Mouse (Mus musculus) gastrocnemius, postnatal 14 days (tissue): ENCODE measurements at regions not wholly inside any gene's neighbourhood (a gene's known extent, or its start where the extent isn't known, plus 50 kb on each side); places are given as distances from the start of the nearest gene placed in this dataset.

Experiments used
- DNase-seq: peaks from one replicate; pipeline ENCODE4 v3.0.0; 2021; ENCODE audit warnings: mixed read lengths
- intact Hi-C: fragments of 180-260 bp; cut with DNase I; formaldehyde crosslinking; loops from one replicate; pipeline ENCODE4 v1.15.1; 2025; ENCODE audit warnings: low total_unique reads

DNA sequence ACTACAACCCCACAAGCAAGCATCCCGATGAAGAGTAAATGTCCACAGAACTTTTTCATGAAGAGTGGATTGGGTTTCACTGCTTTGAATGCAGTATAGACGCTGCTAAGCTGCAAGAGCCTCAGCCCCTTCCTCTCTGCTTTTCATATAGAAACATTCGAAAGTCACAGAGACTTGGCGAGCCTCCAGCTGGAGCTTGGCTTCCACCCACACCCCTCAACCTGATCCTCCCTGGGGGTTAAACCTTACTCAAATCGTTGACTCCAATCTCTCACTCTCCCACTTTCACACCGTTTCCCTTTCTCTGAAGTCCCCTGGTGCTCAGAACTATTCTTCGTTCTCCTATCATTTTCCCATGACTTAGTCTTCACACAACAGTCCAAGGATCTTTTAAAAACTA is 437.0 kb upstream of the Fam160b2 start:
- no peak for DNase-seq
- intact Hi-C loops: no loop called here

GRCm38 (mm10) chr14:71033586-71033985 is 434.0 kb upstream of the Fam160b2 start:
- intact Hi-C loops: no loop called here
- no peak for DNase-seq

DNA sequence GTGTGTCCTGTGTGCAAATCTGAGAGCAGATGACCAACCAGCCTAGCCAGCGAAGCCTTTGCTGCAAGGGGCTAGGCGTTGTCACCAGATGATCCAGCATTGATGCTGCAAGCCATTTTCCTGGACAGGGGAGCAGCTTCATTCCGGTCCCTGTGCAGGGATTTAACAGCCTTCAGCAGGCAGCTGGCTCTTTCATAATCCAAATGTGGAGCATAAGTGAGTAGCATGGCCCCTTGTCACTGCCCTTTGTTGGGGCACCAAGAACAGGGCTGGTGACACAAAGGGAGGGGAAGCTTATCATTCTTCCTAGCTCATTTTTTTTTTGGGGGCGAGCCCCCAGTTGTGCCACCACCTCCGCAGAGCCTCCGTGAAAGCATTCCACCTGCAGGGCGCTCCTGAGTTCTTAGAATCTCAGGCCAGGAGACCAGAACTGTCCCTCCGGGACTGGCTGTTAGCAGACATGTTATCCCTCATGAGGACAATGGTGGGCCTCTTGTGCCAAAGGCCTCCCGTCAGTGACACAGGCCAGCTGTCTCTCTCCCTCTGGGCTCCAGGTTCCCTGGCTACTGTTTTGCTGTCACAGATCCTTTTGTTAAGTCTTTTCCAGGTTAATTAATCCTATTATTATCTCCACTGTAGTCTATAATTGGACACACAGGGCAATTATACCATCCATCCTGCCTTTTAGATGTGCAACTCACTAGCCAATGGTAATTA is 430.7 kb upstream of the Fam160b2 start:
- intact Hi-C loops: no loop called here

More for the DNA sequence above, 430.7 kb upstream of the Fam160b2 start:
- no peak for DNase-seq
